8 mouse cellular contexts compared by ENCODE assay signal in the genomic region with DNA sequence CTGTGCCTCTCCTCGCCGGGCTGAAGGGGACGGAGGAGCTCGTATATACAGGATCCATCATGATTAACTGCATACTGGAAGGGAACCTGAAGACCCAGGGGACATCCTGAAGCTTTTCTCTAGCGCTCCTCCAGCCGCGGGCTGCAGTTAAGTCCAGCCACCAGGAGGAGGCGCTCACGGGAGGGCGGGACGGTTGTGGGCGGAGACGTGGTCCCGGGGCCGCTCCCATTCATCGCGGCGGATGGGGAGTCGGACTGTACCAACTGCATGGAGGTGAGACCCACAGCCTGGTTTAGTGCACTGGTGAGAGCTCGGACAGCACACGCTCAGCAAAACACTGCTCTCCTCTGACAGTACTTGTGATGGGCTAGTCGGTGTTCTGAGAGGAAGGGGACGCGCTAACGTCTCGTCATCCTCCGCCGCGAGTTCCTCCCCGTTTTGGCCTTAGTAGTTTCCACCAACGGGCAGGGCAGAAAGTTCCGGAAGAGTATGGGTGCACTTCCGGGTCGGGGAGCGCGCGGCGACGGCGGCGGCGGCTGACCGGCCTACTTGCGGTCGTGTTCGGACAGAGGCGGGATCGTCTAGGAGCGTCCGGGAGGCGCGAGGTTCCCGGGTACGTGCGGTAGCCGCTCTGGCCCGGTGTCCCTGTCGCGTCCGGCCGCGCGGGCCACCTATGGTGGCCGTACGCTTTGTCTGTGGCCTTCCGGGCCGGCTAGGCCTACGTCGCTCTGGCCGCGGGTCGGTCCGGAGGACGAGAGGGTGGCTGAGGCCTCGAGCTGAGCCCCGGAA. TPM values are rescaled to one million over a fixed set of nuclear protein-coding genes. Genes with fewer than 3 reads are reported as not detected.
DNase-seq lines count a peak whose midpoint lies in the region; ATAC-seq lines count a peak whose summit lies in the region.

A gene (plus strand): TSS at position 506 of the 789 bp plus-strand sequence.

- WGBS in hindbrain, embryonic 13.5 days: under 1% methylated on average over 74 of the region's 76 CpGs

- peak; percentile 92 for DNase-seq in NIH3T3 (ENCODE audit: low read depth)
- DNase-seq in cerebellum, postnatal 10 days: peak; percentile 98 to 99
- DNase-seq in frontal cortex, postnatal 14 days (ENCODE audit: low spot score in 2 of 2): peak; percentile 81 to 91
- DNase-seq in layer of hippocampus, postnatal 25 days (ENCODE audit: extremely low spot score in 1 of 2, low spot score in 1 of 2): peak; percentile 97 to 98
- peak; percentile 90 for DNase-seq in lung, postnatal 25 days (ENCODE audit: low spot score)
- DNase-seq in retina, embryonic 14.5 days (ENCODE audit: low spot score): peak; percentile 95
- peak; percentile 97 for DNase-seq in thymus, postnatal 4 days

- peak within 1 kb of the TSS; percentile 86 for H3K4me2 ChIP-seq in hindbrain, embryonic 13.5 days

- peak within 1 kb of the TSS; percentile 100 for H3K4me3 ChIP-seq in hindbrain, embryonic 13.5 days

- H3K9me3 ChIP-seq in hindbrain, embryonic 13.5 days: no peaks in the 10 kb centered on the region

- H3K27ac ChIP-seq in hindbrain, embryonic 13.5 days: peak within 1 kb of the TSS; percentile 96

- no peaks in the 10 kb centered on the region for H3K27me3 ChIP-seq in hindbrain, embryonic 13.5 days

- H3K9ac ChIP-seq in hindbrain, embryonic 13.5 days: peak within 1 kb of the TSS; percentile 97

- ATAC-seq in hindbrain, embryonic 13.5 days (ENCODE audit: low FRiP score): peak; percentile 94

- peaks cover 24% of the 10 kb centered on the region for H3K4me1 ChIP-seq in hindbrain, embryonic 13.5 days (replicated peaks)

- H3K36me3 ChIP-seq in hindbrain, embryonic 13.5 days: peaks cover 28% of the 10 kb centered on the region

RNA-seq across cellular contexts. Expression of the gene that starts here (rescaled TPM):
- polyA plus RNA-seq in hindbrain, embryonic 13.5 days (2015; fragmentation: Nextera tagmentation; extraction: Ambion mirVana): 77.1 and 78.9 TPM in 2 replicates
- total RNA-seq in layer of hippocampus, postnatal 25 days (2021): 10 to 100 TPM; 67.1 to 71.1 TPM

Comparison
In these comparisons a context has a peak if more than half of its experiments do, and no peak if none do; other contexts are left out.
1. Peak in every context shown above with its lines: DNase-seq, ATAC-seq, H3K4me3 ChIP-seq and H3K27ac ChIP-seq.